Mouse (Mus musculus): Measurements from ENCODE around the gene Ednrb. TPM values are rescaled to one million over a fixed set of nuclear protein-coding genes. Genes with fewer than 3 reads are reported as not detected.
A peak's percentile ranks its signal among the peaks of the same experiment; 100 is the strongest.

Gene Ednrb
- polyA plus RNA-seq, 1 experiment: 9.7 TPM

DNA sequence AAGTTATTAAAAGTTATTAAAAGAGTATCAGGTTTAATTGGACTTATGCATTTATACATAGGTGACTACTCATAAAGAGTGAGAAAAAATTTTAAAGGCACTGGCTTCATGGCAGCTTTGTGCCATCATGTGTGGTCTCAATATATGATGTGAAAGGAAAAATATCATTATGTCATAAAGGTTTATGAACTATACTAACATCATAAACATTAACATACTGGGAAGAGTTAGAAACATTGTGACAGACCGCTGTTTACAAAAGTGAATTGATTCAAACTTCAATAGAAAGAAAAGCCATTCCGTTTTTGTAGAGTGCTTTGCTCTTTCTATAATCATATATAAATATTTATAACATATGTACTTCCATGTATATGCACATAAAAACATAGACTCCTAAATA lies 22.4 kb upstream of the Ednrb start:
- TF ChIP-seq CTCF (conservative IDR thresholded peaks at IDR 0.05; ENCODE audit: insufficient read depth, insufficient read length, low read depth, low read length) (no peak), POLR2A (IDR thresholded peaks at IDR 0.05; ENCODE audit: low read depth, low read length) (no peak)
- 95% methylated on average over 2 of the region's 2 CpGs for WGBS

DNA sequence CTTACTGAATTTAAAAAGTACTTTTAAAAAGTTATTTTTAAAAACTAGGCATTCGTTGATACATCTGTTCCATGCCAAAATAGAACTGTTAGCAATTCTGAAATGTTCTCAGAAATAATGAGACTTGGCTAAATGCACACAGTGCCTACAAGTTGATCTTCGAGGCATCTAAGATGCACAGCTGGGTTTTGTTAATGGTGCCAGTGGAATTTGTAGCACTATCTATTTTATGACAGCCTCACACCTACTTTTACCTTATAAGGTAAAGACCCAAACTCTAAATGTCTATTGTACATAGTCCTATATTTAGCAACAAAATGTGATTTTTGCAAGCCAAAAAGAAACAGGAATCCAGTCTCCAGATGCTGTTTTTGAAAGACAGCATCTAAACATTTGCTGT lies 21.0 kb upstream of the Ednrb start:
- H3K27me3 ChIP-seq (replicated peaks; ENCODE audit: control insufficient read depth, insufficient read depth, low read length): no peaks in the 10 kb centered on the region
- DNase-seq: no peak
- 53% methylated on average over 2 of the region's 2 CpGs for WGBS
- no peak overlapping the region for H3K4me3 ChIP-seq (ENCODE audit: insufficient read depth, low read depth, low read length)
- H3K27ac ChIP-seq (ENCODE audit: insufficient read depth, low read depth, low read length): no peak overlapping the region
- H3K4me1 ChIP-seq (ENCODE audit: control insufficient read depth, insufficient read depth, low read length): no peaks in the 10 kb centered on the region
- H3K36me3 ChIP-seq (ENCODE audit: control insufficient read depth, insufficient read depth, low read length): no peaks in the 10 kb centered on the region
- TF ChIP-seq POLR2A (IDR thresholded peaks at IDR 0.05; ENCODE audit: low read depth, low read length) (no peak), CTCF (conservative IDR thresholded peaks at IDR 0.05; ENCODE audit: insufficient read depth, insufficient read length, low read depth, low read length) (no peak)

More for the DNA sequence above, 22.4 kb upstream of the Ednrb start:
- H3K36me3 ChIP-seq (ENCODE audit: control insufficient read depth, insufficient read depth, low read length): no peaks in the 10 kb centered on the region
- no peak overlapping the region for H3K4me3 ChIP-seq (ENCODE audit: insufficient read depth, low read depth, low read length)
- no peak for DNase-seq
- H3K4me1 ChIP-seq (ENCODE audit: control insufficient read depth, insufficient read depth, low read length): no peaks in the 10 kb centered on the region
- H3K27ac ChIP-seq (ENCODE audit: insufficient read depth, low read depth, low read length): no peak overlapping the region
- H3K27me3 ChIP-seq (replicated peaks; ENCODE audit: control insufficient read depth, insufficient read depth, low read length): no peaks in the 10 kb centered on the region

- no peak for DNase-seq
- Histone ChIP-seq H3K4me1 (ENCODE audit: control insufficient read depth, insufficient read depth, low read length) (no peaks in the 10 kb centered on the region), H3K27ac (ENCODE audit: insufficient read depth, low read depth, low read length) (no peak overlapping the region), H3K4me3 (ENCODE audit: insufficient read depth, low read depth, low read length) (no peak overlapping the region), H3K36me3 (ENCODE audit: control insufficient read depth, insufficient read depth, low read length) (no peaks in the 10 kb centered on the region), H3K27me3 (replicated peaks; ENCODE audit: control insufficient read depth, insufficient read depth, low read length) (no peaks in the 10 kb centered on the region)
- WGBS: 74% methylated on average over 7 of the region's 7 CpGs
- TF ChIP-seq POLR2A (IDR thresholded peaks at IDR 0.05; ENCODE audit: low read depth, low read length) (no peak), CTCF (conservative IDR thresholded peaks at IDR 0.05; ENCODE audit: insufficient read depth, insufficient read length, low read depth, low read length) (no peak)
These were observed 6.1 kb upstream of the Ednrb start for GRCm38 (mm10) chr14:103850071-103850845.

DNA sequence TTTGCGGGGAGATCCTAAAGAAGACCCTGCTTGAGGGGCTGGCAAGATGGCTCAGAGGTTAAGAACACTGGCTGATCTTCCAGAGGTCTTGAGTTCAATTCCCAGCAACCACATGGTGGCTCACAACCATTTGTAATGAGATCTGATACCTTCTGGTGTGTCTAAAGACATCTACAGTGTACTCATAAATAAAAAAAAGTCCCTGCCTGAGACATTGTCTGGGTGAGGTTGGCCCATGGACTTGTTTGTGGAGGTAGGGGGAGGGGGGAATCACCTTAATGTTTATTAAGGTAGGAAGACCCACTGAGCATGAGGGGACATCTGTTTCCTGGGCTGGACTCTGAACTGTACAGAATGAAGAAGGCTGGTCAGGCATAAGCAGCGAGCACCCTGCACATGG lies 1.5 kb upstream of the Ednrb start:
- Histone ChIP-seq H3K4me3 (ENCODE audit: insufficient read depth, low read depth, low read length) (no peak overlapping the region), H3K27me3 (replicated peaks; ENCODE audit: control insufficient read depth, insufficient read depth, low read length) (no peaks in the 10 kb centered on the region), H3K27ac (ENCODE audit: insufficient read depth, low read depth, low read length) (no peak overlapping the region), H3K36me3 (ENCODE audit: control insufficient read depth, insufficient read depth, low read length) (no peaks in the 10 kb centered on the region), H3K4me1 (ENCODE audit: control insufficient read depth, insufficient read depth, low read length) (no peaks in the 10 kb centered on the region)
- 97% methylated on average over 2 of the region's 2 CpGs for WGBS
- DNase-seq: no peak
- TF ChIP-seq CTCF (conservative IDR thresholded peaks at IDR 0.05; ENCODE audit: insufficient read depth, insufficient read length, low read depth, low read length) (no peak), POLR2A (IDR thresholded peaks at IDR 0.05; ENCODE audit: low read depth, low read length) (no peak)

DNA sequence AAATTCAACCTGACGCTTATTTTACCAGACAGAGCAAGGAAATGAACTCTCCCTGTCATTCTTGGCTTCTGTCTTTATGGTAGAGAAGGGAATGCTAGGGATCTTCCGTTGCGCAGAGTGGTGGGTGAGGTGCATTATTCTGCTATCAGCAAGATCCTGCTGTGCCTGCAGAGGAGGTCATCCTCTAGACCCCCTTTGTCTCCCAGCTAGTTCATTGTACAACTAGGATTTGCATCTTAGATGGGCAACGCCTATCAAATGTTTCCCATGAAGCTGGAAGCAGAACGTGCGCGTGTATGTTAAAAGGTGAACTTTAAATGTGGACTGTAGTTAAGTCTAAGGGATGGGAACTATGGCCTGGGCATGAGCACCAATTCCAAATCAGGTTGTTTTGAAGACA lies 742 bp upstream of the Ednrb start:
- DNase-seq: no peak
- Histone ChIP-seq H3K4me3 (ENCODE audit: insufficient read depth, low read depth, low read length) (no peak overlapping the region), H3K36me3 (ENCODE audit: control insufficient read depth, insufficient read depth, low read length) (no peaks in the 10 kb centered on the region), H3K4me1 (ENCODE audit: control insufficient read depth, insufficient read depth, low read length) (no peaks in the 10 kb centered on the region), H3K27me3 (replicated peaks; ENCODE audit: control insufficient read depth, insufficient read depth, low read length) (no peaks in the 10 kb centered on the region), H3K27ac (ENCODE audit: insufficient read depth, low read depth, low read length) (peak overlapping the region; percentile 49)
- WGBS: 86% methylated on average over 7 of the region's 7 CpGs
- TF ChIP-seq POLR2A (IDR thresholded peaks at IDR 0.05; ENCODE audit: low read depth, low read length) (no peak), CTCF (conservative IDR thresholded peaks at IDR 0.05; ENCODE audit: insufficient read depth, insufficient read length, low read depth, low read length) (no peak)

GRCm38 (mm10) chr14:103843371-103844001 lies 716 bp downstream of the Ednrb start:
- Histone ChIP-seq H3K4me1 (ENCODE audit: control insufficient read depth, insufficient read depth, low read length) (no peaks in the 10 kb centered on the region), H3K36me3 (ENCODE audit: control insufficient read depth, insufficient read depth, low read length) (no peaks in the 10 kb centered on the region), H3K4me3 (ENCODE audit: insufficient read depth, low read depth, low read length) (peak overlapping the region; percentile 57), H3K27me3 (replicated peaks; ENCODE audit: control insufficient read depth, insufficient read depth, low read length) (no peaks in the 10 kb centered on the region), H3K27ac (ENCODE audit: insufficient read depth, low read depth, low read length) (peak overlapping the region; percentile 52)
- TF ChIP-seq CTCF (conservative IDR thresholded peaks at IDR 0.05; ENCODE audit: insufficient read depth, insufficient read length, low read depth, low read length) (no peak), POLR2A (IDR thresholded peaks at IDR 0.05; ENCODE audit: low read depth, low read length) (no peak)
- DNase-seq: peak; percentile 66
- 1% methylated on average over 30 of the region's 30 CpGs for WGBS

GRCm38 (mm10) chr14:103842896-103843295 lies 1.3 kb downstream of the Ednrb start:
- Histone ChIP-seq H3K4me1 (ENCODE audit: control insufficient read depth, insufficient read depth, low read length) (no peaks in the 10 kb centered on the region), H3K27ac (ENCODE audit: insufficient read depth, low read depth, low read length) (peak overlapping the region; percentile 52; the same call in 1 of the 2 replicates), H3K36me3 (ENCODE audit: control insufficient read depth, insufficient read depth, low read length) (no peaks in the 10 kb centered on the region), H3K4me3 (ENCODE audit: insufficient read depth, low read depth, low read length) (peak overlapping the region; percentile 57), H3K27me3 (replicated peaks; ENCODE audit: control insufficient read depth, insufficient read depth, low read length) (no peaks in the 10 kb centered on the region)
- peak; percentile 36 for DNase-seq
- TF ChIP-seq CTCF (conservative IDR thresholded peaks at IDR 0.05; ENCODE audit: insufficient read depth, insufficient read length, low read depth, low read length): no peak
- TF ChIP-seq POLR2A (IDR thresholded peaks at IDR 0.05; ENCODE audit: low read depth, low read length): no peak
- 11% methylated on average over 16 of the region's 16 CpGs for WGBS
